Mouse (Mus musculus): ENCODE measurements around the gene Nav1. TPM values are rescaled to one million over a fixed set of nuclear protein-coding genes. Genes with fewer than 3 reads are reported as not detected.
A peak's percentile ranks its signal among the peaks of the same experiment; 100 is the strongest.

Gene Nav1
- polyA plus RNA-seq, 2 experiments: 14.4 to 26.8 TPM

GRCm38 (mm10) chr1:135557976-135558375, 49.1 kb downstream of the Nav1 start:
- Histone ChIP-seq H3K36me3 (ENCODE audit: control insufficient read depth, insufficient read depth, low read length) (no peaks in the 10 kb centered on the region), H3K9ac (ENCODE audit: low read depth, low read length, severe bottlenecking) (no peak overlapping the region), H3K4me2 (replicated peaks; ENCODE audit: low read depth, low read length, severe bottlenecking) (no peak overlapping the region), H3K9me3 (ENCODE audit: control insufficient read depth, low read length) (no peaks in the 10 kb centered on the region), H3K4me3 (replicated peaks; ENCODE audit: low read length) (no peak overlapping the region), H3K27ac (replicated peaks; ENCODE audit: low read depth, low read length) (no peak overlapping the region), H3K27me3 (ENCODE audit: control insufficient read depth, insufficient read depth, low read length) (no peaks in the 10 kb centered on the region), H3K4me1 (ENCODE audit: control insufficient read depth, insufficient read depth, low read length) (peaks cover 24% of the 10 kb centered on the region)
- ATAC-seq (ENCODE audit: low FRiP score, low read depth) (no peak), DNase-seq (ENCODE audit: low spot score) (no peak)
- no peak for TF ChIP-seq POLR2A (IDR thresholded peaks at IDR 0.05; ENCODE audit: borderline replicate concordance, extremely low read depth, insufficient read depth, insufficient read length)
- 48% methylated on average over 6 of the region's 6 CpGs for WGBS

DNA sequence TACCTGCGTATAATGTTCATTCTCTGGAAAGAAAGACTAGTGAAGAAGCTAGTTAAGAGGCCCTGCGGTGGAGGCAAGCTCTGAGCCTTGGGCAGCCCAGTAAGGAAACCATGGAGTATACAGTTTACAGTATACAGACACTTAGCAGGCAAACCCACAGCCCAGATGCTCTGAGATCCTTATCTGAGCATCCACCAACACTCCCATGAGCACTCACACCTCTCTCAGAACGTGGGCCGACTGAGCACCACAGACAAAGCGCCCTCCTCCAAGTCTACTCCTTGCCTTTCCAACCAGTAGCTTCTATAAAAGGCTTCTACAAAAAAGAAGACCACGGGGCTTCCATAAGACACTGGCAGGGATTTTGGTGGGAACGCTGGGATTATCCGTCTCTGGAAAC, 51.2 kb downstream of the Nav1 start:
- no peak for DNase-seq (ENCODE audit: low spot score)
- Histone ChIP-seq H3K4me1 (ENCODE audit: control insufficient read depth, insufficient read depth, low read length) (peaks cover 23% of the 10 kb centered on the region), H3K27ac (replicated peaks; ENCODE audit: low read depth, low read length) (no peak overlapping the region), H3K4me2 (replicated peaks; ENCODE audit: low read depth, low read length, severe bottlenecking) (no peak overlapping the region), H3K36me3 (ENCODE audit: control insufficient read depth, insufficient read depth, low read length) (no peaks in the 10 kb centered on the region), H3K9me3 (ENCODE audit: control insufficient read depth, low read length) (no peaks in the 10 kb centered on the region), H3K9ac (ENCODE audit: low read depth, low read length, severe bottlenecking) (no peak overlapping the region), H3K27me3 (ENCODE audit: control insufficient read depth, insufficient read depth, low read length) (no peaks in the 10 kb centered on the region), H3K4me3 (replicated peaks; ENCODE audit: low read length) (no peak overlapping the region)
- TF ChIP-seq POLR2A (IDR thresholded peaks at IDR 0.05; ENCODE audit: borderline replicate concordance, extremely low read depth, insufficient read depth, insufficient read length): no peak
- WGBS: 90% methylated on average over 8 of the region's 8 CpGs
- ATAC-seq (ENCODE audit: low FRiP score, low read depth): no peak

- Histone ChIP-seq H3K4me2 (replicated peaks; ENCODE audit: low read depth, low read length, severe bottlenecking) (0 out of 2 replicates have a peak overlapping the region, but pooled peaks have one; percentile 10), H3K9me3 (ENCODE audit: control insufficient read depth, low read length) (no peaks in the 10 kb centered on the region), H3K27ac (replicated peaks; ENCODE audit: low read depth, low read length) (0 out of 2 replicates have a peak overlapping the region, but pooled peaks have one; percentile 21), H3K9ac (ENCODE audit: low read depth, low read length, severe bottlenecking) (no peak overlapping the region), H3K4me3 (replicated peaks; ENCODE audit: low read length) (no peak overlapping the region), H3K27me3 (ENCODE audit: control insufficient read depth, insufficient read depth, low read length) (no peaks in the 10 kb centered on the region), H3K4me1 (ENCODE audit: control insufficient read depth, insufficient read depth, low read length) (peaks cover 23% of the 10 kb centered on the region), H3K36me3 (ENCODE audit: control insufficient read depth, insufficient read depth, low read length) (no peaks in the 10 kb centered on the region)
- ATAC-seq (ENCODE audit: low FRiP score, low read depth) (peak; percentile 35; the same call in 1 of the 2 replicates), DNase-seq (ENCODE audit: low spot score) (no peak)
- WGBS: 8% methylated on average over 17 of the region's 17 CpGs
- TF ChIP-seq POLR2A (IDR thresholded peaks at IDR 0.05; ENCODE audit: borderline replicate concordance, extremely low read depth, insufficient read depth, insufficient read length): no peak
Observed at GRCm38 (mm10) chr1:135554632-135555260, 52.3 kb downstream of the Nav1 start.

DNA sequence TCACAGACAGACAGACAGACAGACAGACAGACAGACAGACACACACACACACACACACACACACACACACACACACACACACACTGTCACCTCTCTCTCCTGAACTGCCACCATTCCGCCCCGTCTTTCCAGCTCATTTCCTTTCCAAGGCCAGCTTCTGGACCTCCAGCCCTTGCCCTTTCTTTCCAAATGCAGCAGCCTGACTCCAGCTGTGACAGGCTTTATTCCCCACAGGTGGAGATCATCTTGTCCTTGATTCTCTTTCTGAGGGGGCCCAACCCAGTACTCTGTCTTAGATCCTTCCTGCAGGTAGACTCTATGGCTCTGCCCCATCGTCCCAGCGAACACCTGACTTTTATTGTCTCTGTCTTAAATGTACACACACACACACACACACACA, 53.5 kb downstream of the Nav1 start:
- peaks cover 28% of the 10 kb centered on the region for H3K4me1 ChIP-seq (ENCODE audit: control insufficient read depth, insufficient read depth, low read length)
- no peaks in the 10 kb centered on the region for H3K27me3 ChIP-seq (ENCODE audit: control insufficient read depth, insufficient read depth, low read length)
- no peak overlapping the region for H3K27ac ChIP-seq (replicated peaks; ENCODE audit: low read depth, low read length)
- ATAC-seq (ENCODE audit: low FRiP score, low read depth): no peak
- TF ChIP-seq POLR2A (IDR thresholded peaks at IDR 0.05; ENCODE audit: borderline replicate concordance, extremely low read depth, insufficient read depth, insufficient read length): no peak
- no peak overlapping the region for H3K4me3 ChIP-seq (replicated peaks; ENCODE audit: low read length)
- no peaks in the 10 kb centered on the region for H3K9me3 ChIP-seq (ENCODE audit: control insufficient read depth, low read length)
- WGBS: 48% methylated on average over 4 of the region's 4 CpGs
- DNase-seq (ENCODE audit: low spot score): no peak
- no peaks in the 10 kb centered on the region for H3K36me3 ChIP-seq (ENCODE audit: control insufficient read depth, insufficient read depth, low read length)
- H3K9ac ChIP-seq (ENCODE audit: low read depth, low read length, severe bottlenecking): no peak overlapping the region
- no peak overlapping the region for H3K4me2 ChIP-seq (replicated peaks; ENCODE audit: low read depth, low read length, severe bottlenecking)

- Histone ChIP-seq H3K4me3 (replicated peaks; ENCODE audit: low read length) (no peak overlapping the region), H3K27me3 (ENCODE audit: control insufficient read depth, insufficient read depth, low read length) (no peaks in the 10 kb centered on the region), H3K4me2 (replicated peaks; ENCODE audit: low read depth, low read length, severe bottlenecking) (no peak overlapping the region), H3K36me3 (ENCODE audit: control insufficient read depth, insufficient read depth, low read length) (no peaks in the 10 kb centered on the region), H3K9ac (ENCODE audit: low read depth, low read length, severe bottlenecking) (no peak overlapping the region), H3K4me1 (ENCODE audit: control insufficient read depth, insufficient read depth, low read length) (peaks cover 27% of the 10 kb centered on the region), H3K9me3 (ENCODE audit: control insufficient read depth, low read length) (no peaks in the 10 kb centered on the region), H3K27ac (replicated peaks; ENCODE audit: low read depth, low read length) (no peak overlapping the region)
- ATAC-seq (ENCODE audit: low FRiP score, low read depth): no peak
- DNase-seq (ENCODE audit: low spot score): no peak
- no peak for TF ChIP-seq POLR2A (IDR thresholded peaks at IDR 0.05; ENCODE audit: borderline replicate concordance, extremely low read depth, insufficient read depth, insufficient read length)
- WGBS: 55% methylated on average over 4 of the region's 4 CpGs
Observed at GRCm38 (mm10) chr1:135553154-135553553, 53.9 kb downstream of the Nav1 start.

All from limb, embryonic 14.5 days (tissue).